Mouse (Mus musculus) c-Kit-negative CD71-positive TER-119-positive erythroid progenitor cells, embryonic 14.5 days (primary cell): ENCODE results near the gene Fignl1.
A peak's percentile ranks its signal among the peaks of the same experiment; 100 is the strongest.

Experiments
- DNase-seq: peaks from one replicate; pipeline ENCODE4 v3.0.0-alpha.2; 2013; ENCODE audit warnings: low read depth, low spot score

Fignl1 gene

GRCm38 (mm10) chr11:11808820-11809403 is at the start of gene Fignl1:
Gene Fignl1 (minus strand): TSS chr11:11808962.
- DNase-seq, result peak; percentile 98

GRCm38 (mm10) chr11:11856959-11857358 is 48.2 kb upstream of the Fignl1 start:
- DNase-seq, result no peak

GRCm38 (mm10) chr11:11855685-11856131 is 46.9 kb upstream of the Fignl1 start:
- DNase-seq, result no peak

GRCm38 (mm10) chr11:11855061-11855672 is 46.4 kb upstream of the Fignl1 start:
- DNase-seq, result no peak

GRCm38 (mm10) chr11:11853731-11854461 is 45.1 kb upstream of the Fignl1 start:
- no peak for DNase-seq

- no peak for DNase-seq
Observed at GRCm38 (mm10) chr11:11851957-11852505, 43.3 kb upstream of the Fignl1 start.

- no peak for DNase-seq
Observed at GRCm38 (mm10) chr11:11850476-11851267, 41.9 kb upstream of the Fignl1 start.

- no peak for DNase-seq
Observed at GRCm38 (mm10) chr11:11849513-11850311, 41.0 kb upstream of the Fignl1 start.

- DNase-seq, result no peak
Observed at GRCm38 (mm10) chr11:11848467-11848866, 39.7 kb upstream of the Fignl1 start.

GRCm38 (mm10) chr11:11845044-11845443 is 36.3 kb upstream of the Fignl1 start:
- DNase-seq, result no peak

GRCm38 (mm10) chr11:11844367-11844971 is 35.7 kb upstream of the Fignl1 start:
- DNase-seq, result no peak

GRCm38 (mm10) chr11:11841590-11841989 is 32.8 kb upstream of the Fignl1 start:
- peak; percentile 61 for DNase-seq

GRCm38 (mm10) chr11:11840746-11841145 is 32.0 kb upstream of the Fignl1 start:
- no peak for DNase-seq

- DNase-seq, result no peak
Observed at GRCm38 (mm10) chr11:11839874-11840273, 31.1 kb upstream of the Fignl1 start.

GRCm38 (mm10) chr11:11837384-11837783 is 28.6 kb upstream of the Fignl1 start:
- DNase-seq, result no peak

- DNase-seq, result no peak
Observed at GRCm38 (mm10) chr11:11836713-11837370, 28.1 kb upstream of the Fignl1 start.

GRCm38 (mm10) chr11:11836262-11836661 is 27.5 kb upstream of the Fignl1 start:
- no peak for DNase-seq

- no peak for DNase-seq
Observed at GRCm38 (mm10) chr11:11835791-11836190, 27.0 kb upstream of the Fignl1 start.

- no peak for DNase-seq
Observed at GRCm38 (mm10) chr11:11835361-11835760, 26.6 kb upstream of the Fignl1 start.

- DNase-seq, result no peak
Observed at GRCm38 (mm10) chr11:11833100-11833499, 24.3 kb upstream of the Fignl1 start.
